Mouse (Mus musculus): Measurements from ENCODE around the gene Chchd2. TPM values are rescaled to one million over a fixed set of nuclear protein-coding genes. Genes with fewer than 3 reads are reported as not detected.

Chchd2 gene
- 446 TPM for polyA plus RNA-seq (2014; fragmentation: Illumina TruSeq; extraction: RNeasy Lipid Tissue Mini Kit (QIAGEN cat#74804); ENCODE audit: low read depth, low replicate concordance)

GRCm38 (mm10) chr5:129886911-129887636 is at the start of gene Chchd2:
TSS of gene Chchd2 (minus strand) at chr5:129887470.

GRCm38 (mm10) chr5:129908242-129908965 is 21.1 kb upstream of the Chchd2 start, which contains the start of gene Nupr1l:
TSS of gene Nupr1l (plus strand) at chr5:129908540.

GRCm38 (mm10) chr5:129898449-129898848 is 11.2 kb upstream of the Chchd2 start, which contains the start of gene Phkg1:
TSS of gene Phkg1 (minus strand) at chr5:129898549.

GRCm38 (mm10) chr5:129895198-129896088 is 8.2 kb upstream of the Chchd2 start, which contains the start of gene Zbed5:
TSS of gene Zbed5 (plus strand) at chr5:129895723.

GRCm38 (mm10) chr5:129846752-129847557 is 40.3 kb downstream of the Chchd2 start, which contains the start of gene Sumf2:
TSS of gene Sumf2 (plus strand) at chr5:129846986.

Other genes starting within 250 kb of the Chchd2 start
- 4.0 TPM for gene Zfp11, start 217.4 kb downstream of the Chchd2 start, polyA plus RNA-seq (2014; fragmentation: Illumina TruSeq; extraction: RNeasy Lipid Tissue Mini Kit (QIAGEN cat#74804); ENCODE audit: low read depth, low replicate concordance)
- gene Sept14, start 179.0 kb downstream of the Chchd2 start, polyA plus RNA-seq (2014; fragmentation: Illumina TruSeq; extraction: RNeasy Lipid Tissue Mini Kit (QIAGEN cat#74804); ENCODE audit: low read depth, low replicate concordance), result not detected
- 62.1 TPM for gene Mrps17, start 172.0 kb downstream of the Chchd2 start, polyA plus RNA-seq (2014; fragmentation: Illumina TruSeq; extraction: RNeasy Lipid Tissue Mini Kit (QIAGEN cat#74804); ENCODE audit: low read depth, low replicate concordance)
- gene Nipsnap2, start 162.4 kb downstream of the Chchd2 start, polyA plus RNA-seq (2014; fragmentation: Illumina TruSeq; extraction: RNeasy Lipid Tissue Mini Kit (QIAGEN cat#74804); ENCODE audit: low read depth, low replicate concordance), result 85.1 TPM
- gene Psph, start 100.0 kb downstream of the Chchd2 start, polyA plus RNA-seq (2014; fragmentation: Illumina TruSeq; extraction: RNeasy Lipid Tissue Mini Kit (QIAGEN cat#74804); ENCODE audit: low read depth, low replicate concordance), result 3.7 TPM
- 1.6 TPM for gene Sumf2, start 40.5 kb downstream of the Chchd2 start, polyA plus RNA-seq (2014; fragmentation: Illumina TruSeq; extraction: RNeasy Lipid Tissue Mini Kit (QIAGEN cat#74804); ENCODE audit: low read depth, low replicate concordance)
- 1.4 TPM for gene Zbed5, start 8.3 kb upstream of the Chchd2 start, polyA plus RNA-seq (2014; fragmentation: Illumina TruSeq; extraction: RNeasy Lipid Tissue Mini Kit (QIAGEN cat#74804); ENCODE audit: low read depth, low replicate concordance)
- gene Phkg1, start 11.1 kb upstream of the Chchd2 start, polyA plus RNA-seq (2014; fragmentation: Illumina TruSeq; extraction: RNeasy Lipid Tissue Mini Kit (QIAGEN cat#74804); ENCODE audit: low read depth, low replicate concordance), result 0.35 TPM
- 2.0 TPM for gene Nupr1l, start 21.1 kb upstream of the Chchd2 start, polyA plus RNA-seq (2014; fragmentation: Illumina TruSeq; extraction: RNeasy Lipid Tissue Mini Kit (QIAGEN cat#74804); ENCODE audit: low read depth, low replicate concordance)
- gene Vkorc1l1, start 54.5 kb upstream of the Chchd2 start, polyA plus RNA-seq (2014; fragmentation: Illumina TruSeq; extraction: RNeasy Lipid Tissue Mini Kit (QIAGEN cat#74804); ENCODE audit: low read depth, low replicate concordance), result 76.9 TPM
- gene Gusb, start 115.6 kb upstream of the Chchd2 start, polyA plus RNA-seq (2014; fragmentation: Illumina TruSeq; extraction: RNeasy Lipid Tissue Mini Kit (QIAGEN cat#74804); ENCODE audit: low read depth, low replicate concordance), result 17.4 TPM
- 1.8 TPM for gene Asl, start 141.8 kb upstream of the Chchd2 start, polyA plus RNA-seq (2014; fragmentation: Illumina TruSeq; extraction: RNeasy Lipid Tissue Mini Kit (QIAGEN cat#74804); ENCODE audit: low read depth, low replicate concordance)
- gene Crcp, start 141.8 kb upstream of the Chchd2 start, polyA plus RNA-seq (2014; fragmentation: Illumina TruSeq; extraction: RNeasy Lipid Tissue Mini Kit (QIAGEN cat#74804); ENCODE audit: low read depth, low replicate concordance), result 11.4 TPM
- gene Tpst1, start 185.9 kb upstream of the Chchd2 start, polyA plus RNA-seq (2014; fragmentation: Illumina TruSeq; extraction: RNeasy Lipid Tissue Mini Kit (QIAGEN cat#74804); ENCODE audit: low read depth, low replicate concordance), result 13.4 TPM

Data from sigmoid colon, adult 10 weeks (tissue).